Mouse (Mus musculus) CH12.LX (cell line): ENCODE data around the gene Kpna3.

ENCODE experiments used
- CHD2 ChIP-seq: IDR thresholded peaks from 2 replicates; pipeline ENCODE4 v1.6.1; 2011; ENCODE audit warnings: low read length, improper control_type of control experiment
- CTCF ChIP-seq, 2 experiments: IDR thresholded peaks in 1 of 2; conservative IDR thresholded peaks in 1 of 2; 2 replicates each; pipeline ENCODE4 v1.5.1; 2011 to 2012; ENCODE audit warnings: low read depth in 2 of 2, low read length in 2 of 2, improper control_type of control experiment in 1 of 2, inconsistent platforms in 1 of 2, mild to moderate bottlenecking in 1 of 2, moderate library complexity in 1 of 2
- EP300 ChIP-seq: IDR thresholded peaks from 2 replicates; pipeline ENCODE4 v1.6.1; 2011; ENCODE audit warnings: low read length, improper control_type of control experiment
- GABPA ChIP-seq: IDR thresholded peaks from 2 replicates; pipeline ENCODE4 v1.6.1; 2012; ENCODE audit warnings: low read depth, low read length, improper control_type of control experiment, inconsistent platforms; ENCODE audit not compliant: insufficient replicate concordance
- MAX ChIP-seq: IDR thresholded peaks from 2 replicates; pipeline ENCODE4 v1.6.1; 2011; ENCODE audit warnings: low read length, improper control_type of control experiment
- MXI1 ChIP-seq: IDR thresholded peaks from 2 replicates; pipeline ENCODE4 v1.6.1; 2011; ENCODE audit warnings: mild to moderate bottlenecking, low read depth, low read length, improper control_type of control experiment
- NELFE ChIP-seq: IDR thresholded peaks from 2 replicates; pipeline ENCODE4 v1.6.1; 2011; ENCODE audit warnings: low read depth, low read length, improper control_type of control experiment
- POLR2A ChIP-seq: IDR thresholded peaks from 2 replicates; pipeline ENCODE4 v1.6.1; 2011; ENCODE audit warnings: low read depth, mild to moderate bottlenecking, improper control_type of control experiment, low read length
- SMC3 ChIP-seq: IDR thresholded peaks from 2 replicates; pipeline ENCODE4 v1.6.1; 2011; ENCODE audit warnings: low read depth, low read length, improper control_type of control experiment
- UBTF ChIP-seq: IDR thresholded peaks from 2 replicates; pipeline ENCODE4 v1.6.1; 2012; ENCODE audit warnings: low read depth, mild to moderate bottlenecking, inconsistent platforms, low read length, improper control_type of control experiment, moderate library complexity
- USF2 ChIP-seq: conservative IDR thresholded peaks from 2 replicates; pipeline ENCODE4 v1.6.1; 2011; ENCODE audit warnings: low read depth, low read length, improper control_type of control experiment
- ZKSCAN1 ChIP-seq: IDR thresholded peaks from 2 replicates; pipeline ENCODE4 v1.6.1; 2012; ENCODE audit warnings: low read depth, inconsistent platforms, low read length, improper control_type of control experiment, borderline replicate concordance
- ZMIZ1 ChIP-seq: IDR thresholded peaks from 2 replicates; pipeline ENCODE4 v1.6.1; 2012; ENCODE audit warnings: low read depth, mild to moderate bottlenecking, inconsistent platforms, low read length, improper control_type of control experiment

- TF ChIP-seq CHD2 (no peak), ZKSCAN1 (no peak), CTCF (conservative IDR thresholded peaks at IDR 0.05 in 1 of 2, IDR thresholded peaks at IDR 0.05 in 1 of 2; ENCODE audit: low read depth in 2 of 2, low read length in 2 of 2) (no peak), POLR2A (no peak), MAX (no peak), NELFE (no peak), EP300 (no peak), SMC3 (no peak), ZMIZ1 (no peak), MXI1 (no peak), UBTF (no peak), USF2 (no peak), GABPA (no peak)
Measured at GRCm38 (mm10) chr14:61344590-61344989, 95.1 kb downstream of the Kpna3 start.
